Mouse (Mus musculus): ENCODE measurements at regions not wholly inside any gene's neighbourhood (a gene's known extent, or its start where the extent isn't known, plus 50 kb on each side); places are given as distances from the start of the nearest gene placed in this dataset.
"Not testable (repeated sequence)": the region's sequence is repeated elsewhere in the genome, so short reads cannot be mapped to it uniquely, and the experiment has no call there.

- Histone ChIP-seq H3K9me3 (no peaks in the 10 kb centered on the region), H3K4me1 (no peaks in the 10 kb centered on the region), H3K36me3 (replicated peaks) (no peaks in the 10 kb centered on the region), H3K9ac (no peak overlapping the region), H3K4me3 (no peak overlapping the region), H3K4me2 (no peak overlapping the region), H3K27ac (no peak overlapping the region), H3K27me3 (replicated peaks) (no peaks in the 10 kb centered on the region)
- 53% methylated on average over 3 of the region's 3 CpGs for WGBS
- peak; percentile 97 for ATAC-seq (replicated peaks)
Observed at GRCm38 (mm10) chr2:107869304-107869958, 579.0 kb downstream of the Kcna4 start.

GRCm38 (mm10) chr2:107879663-107880062 is 589.2 kb downstream of the Kcna4 start:
- Histone ChIP-seq H3K27me3 (replicated peaks) (no peaks in the 10 kb centered on the region), H3K27ac (no peak overlapping the region), H3K4me3 (no peak overlapping the region), H3K4me1 (no peaks in the 10 kb centered on the region), H3K36me3 (replicated peaks) (no peaks in the 10 kb centered on the region), H3K9me3 (no peaks in the 10 kb centered on the region), H3K4me2 (no peak overlapping the region), H3K9ac (no peak overlapping the region)
- peak; percentile 52; the same call in 1 of the 2 replicates for ATAC-seq (replicated peaks)
- 40% methylated on average over 2 of the region's 2 CpGs for WGBS

- no peaks in the 10 kb centered on the region for H3K4me1 ChIP-seq
- no peaks in the 10 kb centered on the region for H3K9me3 ChIP-seq
- no peak overlapping the region for H3K27ac ChIP-seq
- no peak overlapping the region for H3K4me2 ChIP-seq
- no peaks in the 10 kb centered on the region for H3K36me3 ChIP-seq (replicated peaks)
- no peaks in the 10 kb centered on the region for H3K27me3 ChIP-seq (replicated peaks)
- H3K4me3 ChIP-seq: no peak overlapping the region
- 93% methylated on average over 3 of the region's 3 CpGs for WGBS
- no peak for ATAC-seq (replicated peaks)
- no peak overlapping the region for H3K9ac ChIP-seq
Observed at GRCm38 (mm10) chr2:107886063-107886762, 595.8 kb downstream of the Kcna4 start.

- H3K4me1 ChIP-seq: no peaks in the 10 kb centered on the region
- H3K4me2 ChIP-seq: no peak overlapping the region
- H3K9ac ChIP-seq: no peak overlapping the region
- H3K27me3 ChIP-seq (replicated peaks): no peaks in the 10 kb centered on the region
- ATAC-seq (replicated peaks): no peak
- H3K36me3 ChIP-seq (replicated peaks): no peaks in the 10 kb centered on the region
- H3K9me3 ChIP-seq: no peaks in the 10 kb centered on the region
- H3K27ac ChIP-seq: no peak overlapping the region
- H3K4me3 ChIP-seq: no peak overlapping the region
Observed at GRCm38 (mm10) chr2:107888245-107888644, 597.8 kb downstream of the Kcna4 start.

- 75% methylated on average over 2 of the region's 2 CpGs for WGBS
- no peak overlapping the region for H3K27ac ChIP-seq
- ATAC-seq (replicated peaks): no peak
Observed at GRCm38 (mm10) chr2:107925116-107925515, 634.7 kb downstream of the Kcna4 start.

GRCm38 (mm10) chr2:107926606-107927005 is 636.2 kb downstream of the Kcna4 start:
- H3K4me2 ChIP-seq: no peak overlapping the region
- H3K9me3 ChIP-seq: no peaks in the 10 kb centered on the region
- H3K36me3 ChIP-seq (replicated peaks): no peaks in the 10 kb centered on the region
- H3K4me3 ChIP-seq: no peak overlapping the region
- no peaks in the 10 kb centered on the region for H3K27me3 ChIP-seq (replicated peaks)
- H3K4me1 ChIP-seq: no peaks in the 10 kb centered on the region
- 83% methylated on average over 1 of the region's 1 CpGs for WGBS
- no peak for ATAC-seq (replicated peaks)
- H3K9ac ChIP-seq: no peak overlapping the region
- H3K27ac ChIP-seq: no peak overlapping the region

More at GRCm38 (mm10) chr2:107925116-107925515, 634.7 kb downstream of the Kcna4 start:
- H3K4me3 ChIP-seq: no peak overlapping the region
- H3K27me3 ChIP-seq (replicated peaks): no peaks in the 10 kb centered on the region
- no peak overlapping the region for H3K9ac ChIP-seq
- H3K4me2 ChIP-seq: no peak overlapping the region
- H3K4me1 ChIP-seq: no peaks in the 10 kb centered on the region
- H3K9me3 ChIP-seq: no peaks in the 10 kb centered on the region
- H3K36me3 ChIP-seq (replicated peaks): no peaks in the 10 kb centered on the region

GRCm38 (mm10) chr2:107935336-107935735 is 644.9 kb downstream of the Kcna4 start:
- peak; percentile 67 for ATAC-seq (replicated peaks)
- Histone ChIP-seq H3K9me3 (no peaks in the 10 kb centered on the region), H3K9ac (no peak overlapping the region), H3K36me3 (replicated peaks) (no peaks in the 10 kb centered on the region), H3K27ac (no peak overlapping the region), H3K27me3 (replicated peaks) (no peaks in the 10 kb centered on the region), H3K4me3 (no peak overlapping the region), H3K4me1 (peaks cover 7% of the 10 kb centered on the region), H3K4me2 (no peak overlapping the region)
- 31% methylated on average over 2 of the region's 2 CpGs for WGBS

- no peaks in the 10 kb centered on the region for H3K36me3 ChIP-seq (replicated peaks)
- no peaks in the 10 kb centered on the region for H3K9me3 ChIP-seq
- 0 out of 2 replicates have a peak, but pooled peaks have one; percentile 37 for ATAC-seq (replicated peaks)
- no peak overlapping the region for H3K27ac ChIP-seq
- no peak overlapping the region for H3K4me3 ChIP-seq
- no peaks in the 10 kb centered on the region for H3K27me3 ChIP-seq (replicated peaks)
- no peak overlapping the region for H3K9ac ChIP-seq
- WGBS: 65% methylated on average over 2 of the region's 2 CpGs
- no peak overlapping the region for H3K4me2 ChIP-seq
- H3K4me1 ChIP-seq: peaks cover 7% of the 10 kb centered on the region
Observed at GRCm38 (mm10) chr2:107935775-107936174, 645.3 kb downstream of the Kcna4 start.

- H3K4me2 ChIP-seq: no peak overlapping the region
Observed at GRCm38 (mm10) chr2:107941374-107941773, 650.9 kb downstream of the Kcna4 start.

GRCm38 (mm10) chr2:107945837-107946451 is 655.5 kb downstream of the Kcna4 start:
- Histone ChIP-seq H3K36me3 (replicated peaks) (no peaks in the 10 kb centered on the region), H3K27me3 (replicated peaks) (no peaks in the 10 kb centered on the region), H3K4me2 (no peak overlapping the region), H3K9ac (no peak overlapping the region), H3K4me1 (no peaks in the 10 kb centered on the region), H3K9me3 (no peaks in the 10 kb centered on the region), H3K27ac (no peak overlapping the region), H3K4me3 (no peak overlapping the region)
- peak; percentile 73; the same call in 1 of the 2 replicates for ATAC-seq (replicated peaks)
- WGBS: under 1% methylated on average over 3 of the region's 3 CpGs

More at GRCm38 (mm10) chr2:107941374-107941773, 650.9 kb downstream of the Kcna4 start:
- H3K4me3 ChIP-seq: no peak overlapping the region
- H3K9ac ChIP-seq: no peak overlapping the region
- no peaks in the 10 kb centered on the region for H3K27me3 ChIP-seq (replicated peaks)
- no peaks in the 10 kb centered on the region for H3K4me1 ChIP-seq
- ATAC-seq (replicated peaks): no peak
- H3K9me3 ChIP-seq: no peaks in the 10 kb centered on the region
- no peaks in the 10 kb centered on the region for H3K36me3 ChIP-seq (replicated peaks)
- no peak overlapping the region for H3K27ac ChIP-seq

- WGBS: 87% methylated on average over 9 of the region's 9 CpGs
Observed at GRCm38 (mm10) chr2:107955608-107956127, 665.2 kb downstream of the Kcna4 start.

GRCm38 (mm10) chr2:107963921-107964320 is 673.5 kb downstream of the Kcna4 start:
- H3K4me2 ChIP-seq; H3K27me3 ChIP-seq (replicated peaks); ATAC-seq (replicated peaks); H3K9ac ChIP-seq; H3K4me1 ChIP-seq; H3K9me3 ChIP-seq; H3K27ac ChIP-seq; H3K36me3 ChIP-seq (replicated peaks); H3K4me3 ChIP-seq: not testable (repeated sequence)
- 95% methylated on average over 8 of the region's 8 CpGs for WGBS

More at GRCm38 (mm10) chr2:107955608-107956127, 665.2 kb downstream of the Kcna4 start:
- not testable (repeated sequence) for ATAC-seq (replicated peaks); H3K36me3 ChIP-seq (replicated peaks); H3K27me3 ChIP-seq (replicated peaks); H3K9ac ChIP-seq; H3K27ac ChIP-seq; H3K9me3 ChIP-seq; H3K4me1 ChIP-seq; H3K4me3 ChIP-seq; H3K4me2 ChIP-seq
